Mouse (Mus musculus): Measurements from ENCODE around the gene Rela. TPM values are rescaled to one million over a fixed set of nuclear protein-coding genes. Genes with fewer than 3 reads are reported as not detected.

Rela gene
- polyA plus RNA-seq, 1 experiment from 2014 or later, result 42.6 TPM

DNA sequence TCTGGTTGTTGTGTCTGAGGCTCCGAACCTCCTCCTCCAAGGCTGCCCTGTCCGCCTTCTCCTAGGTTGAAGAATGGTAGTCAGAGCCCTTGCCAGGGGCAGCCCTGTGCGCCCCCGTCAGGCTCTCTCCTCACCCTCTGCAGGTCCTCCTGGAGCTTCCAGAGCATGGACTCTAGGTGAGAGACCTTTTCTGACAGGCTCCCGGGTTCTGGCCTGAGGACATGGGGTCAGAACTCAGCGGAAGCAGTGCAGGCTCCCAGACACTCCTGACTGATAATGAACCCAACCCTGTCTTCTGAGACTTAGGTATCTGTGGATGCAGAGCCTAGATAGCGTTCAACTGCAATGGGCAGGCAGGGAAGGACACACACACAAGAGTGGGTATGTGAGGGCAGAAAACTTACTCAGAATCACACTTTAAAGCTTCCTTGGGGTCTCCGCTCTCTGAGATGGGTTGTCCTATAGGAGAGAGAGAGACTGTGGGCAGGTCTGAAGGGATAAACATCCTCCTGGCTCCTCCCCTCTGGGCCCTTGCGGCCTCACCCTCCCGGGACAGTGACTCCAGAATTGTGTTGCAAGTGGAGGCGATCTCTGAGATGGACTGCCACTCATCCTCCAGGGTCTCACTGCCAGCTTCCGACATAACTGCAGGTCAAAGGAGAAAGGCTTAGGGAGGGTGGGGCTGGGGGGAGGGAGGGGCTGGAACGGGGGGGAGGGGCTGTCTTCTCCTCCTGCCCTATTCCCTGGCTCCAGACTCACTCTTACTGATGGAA is 14.4 kb downstream of the Rela start:
- WGBS, result 66% methylated on average over 13 of the region's 13 CpGs

DNA sequence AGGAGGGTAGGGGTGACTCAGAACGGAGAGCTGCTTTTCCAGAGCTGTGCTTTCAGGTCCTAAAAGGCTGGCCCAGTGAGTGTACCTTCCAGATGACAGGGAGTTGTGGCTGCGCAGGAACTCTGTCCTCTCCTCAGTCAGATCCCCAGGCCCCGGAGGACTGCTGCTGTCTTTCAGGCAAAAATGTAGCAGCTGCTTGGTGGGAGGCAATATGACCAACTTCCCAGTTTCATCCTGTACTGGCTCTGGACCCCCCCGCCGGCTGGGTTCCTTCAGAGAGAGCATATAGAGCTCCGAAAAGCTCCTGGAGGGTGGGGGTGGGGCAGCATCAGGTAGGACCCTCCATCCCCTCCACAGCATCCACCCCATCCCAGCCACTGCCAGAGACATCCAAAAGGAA is 15.3 kb downstream of the Rela start:
- WGBS, result 87% methylated on average over 6 of the region's 6 CpGs
- no peak overlapping the region for H3K9ac ChIP-seq (ENCODE audit: low read depth, low read length)
- no peaks in the 10 kb centered on the region for H3K9me3 ChIP-seq (replicated peaks; ENCODE audit: low read length)
- no peaks in the 10 kb centered on the region for H3K27me3 ChIP-seq (ENCODE audit: insufficient read depth, low read length)
- ATAC-seq (replicated peaks; ENCODE audit: low FRiP score, low read depth) (no peak), DNase-seq (ENCODE audit: low spot score) (no peak)
- peaks cover 21% of the 10 kb centered on the region for H3K36me3 ChIP-seq (ENCODE audit: insufficient read depth, low read length)
- H3K4me1 ChIP-seq (replicated peaks; ENCODE audit: insufficient read depth, low read length), result peaks cover 23% of the 10 kb centered on the region
- no peak overlapping the region for H3K4me3 ChIP-seq (replicated peaks; ENCODE audit: low read depth, low read length)
- no peak for TF ChIP-seq CTCF (IDR thresholded peaks at IDR 0.05; ENCODE audit: low read depth)
- no peak overlapping the region for H3K27ac ChIP-seq
- H3K4me2 ChIP-seq (ENCODE audit: low read length), result no peak overlapping the region

More for the DNA sequence above, 14.4 kb downstream of the Rela start:
- no peak overlapping the region for H3K27ac ChIP-seq
- no peak for TF ChIP-seq CTCF (IDR thresholded peaks at IDR 0.05; ENCODE audit: low read depth)
- no peak overlapping the region for H3K4me3 ChIP-seq (replicated peaks; ENCODE audit: low read depth, low read length)
- no peak overlapping the region for H3K9ac ChIP-seq (ENCODE audit: low read depth, low read length)
- H3K4me1 ChIP-seq (replicated peaks; ENCODE audit: insufficient read depth, low read length), result peaks cover 23% of the 10 kb centered on the region
- peaks cover 30% of the 10 kb centered on the region for H3K36me3 ChIP-seq (ENCODE audit: insufficient read depth, low read length)
- H3K27me3 ChIP-seq (ENCODE audit: insufficient read depth, low read length), result no peaks in the 10 kb centered on the region
- DNase-seq (ENCODE audit: low spot score) (no peak), ATAC-seq (replicated peaks; ENCODE audit: low FRiP score, low read depth) (no peak)
- no peaks in the 10 kb centered on the region for H3K9me3 ChIP-seq (replicated peaks; ENCODE audit: low read length)
- no peak overlapping the region for H3K4me2 ChIP-seq (ENCODE audit: low read length)

DNA sequence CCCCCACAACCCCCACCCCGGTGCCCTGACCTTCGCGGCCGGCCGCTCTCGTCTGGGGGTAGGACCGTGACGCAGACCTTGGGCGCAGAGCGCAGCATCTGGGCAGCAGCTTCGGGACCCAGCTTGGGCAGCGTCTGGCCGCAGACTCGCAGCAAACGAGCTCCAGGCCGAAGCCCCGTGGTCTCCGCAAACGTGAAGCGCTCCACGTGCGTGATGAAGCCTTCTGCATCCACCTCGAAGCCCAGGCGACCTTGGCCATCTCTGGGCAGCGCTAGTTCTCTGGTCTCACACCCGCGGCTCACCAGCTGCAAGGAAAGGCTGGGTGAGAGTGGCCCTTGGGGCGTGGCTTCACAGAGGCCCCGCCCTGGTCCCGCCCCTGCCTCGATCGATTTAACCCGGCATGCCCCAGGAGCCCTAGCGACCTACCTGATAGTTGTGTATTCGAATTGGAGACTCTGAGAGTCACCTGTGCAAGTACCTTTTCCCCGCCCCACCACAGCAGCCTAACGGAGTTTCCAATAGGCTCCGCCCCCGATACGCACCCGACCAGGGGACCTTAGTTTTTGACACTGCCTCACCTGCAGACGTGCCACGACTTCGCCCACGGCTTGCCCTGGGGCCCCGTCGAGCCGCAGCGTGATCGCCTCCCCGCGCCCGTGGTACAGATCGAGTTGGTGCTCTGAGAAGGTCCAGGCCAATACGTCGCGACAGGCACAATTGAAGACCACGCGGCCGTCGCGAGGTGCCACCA is 16.9 kb downstream of the Rela start:
- Histone ChIP-seq H3K4me2 (ENCODE audit: low read length) (peak overlapping the region; percentile 65), H3K27me3 (ENCODE audit: insufficient read depth, low read length) (no peaks in the 10 kb centered on the region), H3K9me3 (replicated peaks; ENCODE audit: low read length) (no peaks in the 10 kb centered on the region), H3K4me3 (replicated peaks; ENCODE audit: low read depth, low read length) (peak overlapping the region; percentile 36), H3K27ac (no peak overlapping the region), H3K4me1 (replicated peaks; ENCODE audit: insufficient read depth, low read length) (peaks cover 11% of the 10 kb centered on the region), H3K9ac (ENCODE audit: low read depth, low read length) (peak overlapping the region; percentile 44), H3K36me3 (ENCODE audit: insufficient read depth, low read length) (peaks cover 16% of the 10 kb centered on the region; the same call in 1 of the 2 replicates)
- DNase-seq (ENCODE audit: low spot score), result peak; percentile 36
- TF ChIP-seq CTCF (IDR thresholded peaks at IDR 0.05; ENCODE audit: low read depth), result no peak
- WGBS, result 19% methylated on average over 62 of the region's 62 CpGs
- ATAC-seq (replicated peaks; ENCODE audit: low FRiP score, low read depth), result peak; percentile 70

DNA sequence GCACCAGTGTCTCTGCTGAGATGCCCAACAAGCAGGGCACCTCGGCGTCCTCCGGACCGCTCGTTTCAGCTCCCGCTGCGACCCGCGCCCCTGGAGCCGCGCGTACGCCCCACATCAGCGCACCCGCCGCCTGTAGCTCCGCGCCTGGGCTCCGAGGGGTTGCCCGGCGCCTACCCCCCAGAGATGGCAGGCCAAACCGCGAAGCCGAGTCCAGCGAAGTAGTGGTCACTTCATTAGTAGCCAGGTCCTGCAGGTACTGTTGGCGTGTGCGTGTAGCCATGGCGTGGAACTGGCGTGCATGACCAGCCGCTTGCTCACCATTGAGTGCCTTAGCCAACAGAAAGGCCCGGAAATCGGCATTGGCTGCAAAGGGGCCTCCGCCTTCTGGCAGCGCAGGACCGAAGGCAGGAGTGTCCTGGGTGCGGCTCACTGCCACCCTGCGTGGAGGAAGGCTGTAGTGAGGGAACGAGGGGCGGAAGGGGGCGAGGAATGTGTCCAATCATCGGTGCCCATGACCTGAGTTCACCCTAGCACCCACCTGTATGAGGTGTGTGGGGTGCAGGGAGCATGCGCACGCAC is 17.5 kb downstream of the Rela start:
- H3K9ac ChIP-seq (ENCODE audit: low read depth, low read length), result peak overlapping the region; percentile 44; the same call in 1 of the 2 replicates
- no peak for DNase-seq (ENCODE audit: low spot score)

DNA sequence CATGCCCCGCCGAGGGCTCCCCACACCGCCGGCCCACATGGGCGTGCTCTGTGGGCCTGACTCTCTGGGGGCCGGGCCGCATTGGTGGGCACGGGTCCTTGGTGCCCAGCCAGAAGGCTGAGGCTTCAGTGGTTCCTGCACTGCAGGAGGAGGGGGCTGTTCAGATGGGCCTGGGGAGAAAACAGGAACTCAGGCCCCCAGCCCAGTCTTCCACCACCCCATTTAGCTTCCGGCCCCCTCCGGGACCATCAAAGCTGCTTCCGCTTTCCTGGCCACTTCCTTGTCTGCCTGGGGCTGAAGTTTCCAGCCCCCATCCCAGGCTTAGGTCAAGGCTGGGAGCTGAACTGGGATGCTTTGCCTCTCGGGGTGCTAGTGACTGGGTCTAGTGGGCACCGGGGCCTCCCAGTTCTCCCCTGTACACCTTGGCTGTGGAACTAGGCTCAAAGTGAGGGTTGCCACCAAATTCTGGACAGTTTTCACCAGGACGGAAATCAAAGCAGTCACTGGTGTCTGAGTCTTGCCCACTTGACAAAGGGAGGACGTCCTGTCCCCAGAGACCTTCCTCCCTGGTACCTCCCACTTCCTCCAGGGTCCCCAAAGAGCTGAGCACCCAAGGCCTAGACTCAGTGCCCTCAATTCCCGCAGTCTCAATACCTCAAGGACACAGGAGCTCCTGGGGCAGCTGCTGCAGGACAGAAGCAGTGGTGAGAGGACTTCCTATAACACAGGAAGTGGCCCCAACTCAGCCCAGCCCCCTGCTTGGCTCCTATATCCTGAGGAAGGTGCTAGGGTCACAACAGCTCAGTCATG is 23.9 kb downstream of the Rela start:
- H3K9ac ChIP-seq (ENCODE audit: low read depth, low read length), result 0 out of 2 replicates have a peak overlapping the region, but pooled peaks have one; percentile 8
- H3K36me3 ChIP-seq (ENCODE audit: insufficient read depth, low read length), result peaks cover 11% of the 10 kb centered on the region; the same call in 1 of the 2 replicates
- H3K4me1 ChIP-seq (replicated peaks; ENCODE audit: insufficient read depth, low read length), result 0 out of 2 replicates have a peak, but pooled peaks cover 4% of the 10 kb centered on the region
- no peaks in the 10 kb centered on the region for H3K27me3 ChIP-seq (ENCODE audit: insufficient read depth, low read length)
- peak overlapping the region; percentile 77 for H3K27ac ChIP-seq
- peak overlapping the region; percentile 55 for H3K4me2 ChIP-seq (ENCODE audit: low read length)
- DNase-seq (ENCODE audit: low spot score) (peak; percentile 22), ATAC-seq (replicated peaks; ENCODE audit: low FRiP score, low read depth) (no peak)
- no peaks in the 10 kb centered on the region for H3K9me3 ChIP-seq (replicated peaks; ENCODE audit: low read length)
- 81% methylated on average over 16 of the region's 16 CpGs for WGBS
- H3K4me3 ChIP-seq (replicated peaks; ENCODE audit: low read depth, low read length), result peak overlapping the region; percentile 18
- TF ChIP-seq CTCF (IDR thresholded peaks at IDR 0.05; ENCODE audit: low read depth), result no peak

More for the DNA sequence above, 17.5 kb downstream of the Rela start:
- Histone ChIP-seq H3K4me3 (replicated peaks; ENCODE audit: low read depth, low read length) (peak overlapping the region; percentile 36), H3K4me1 (replicated peaks; ENCODE audit: insufficient read depth, low read length) (peaks cover 9% of the 10 kb centered on the region; the same call in 1 of the 2 replicates), H3K9me3 (replicated peaks; ENCODE audit: low read length) (no peaks in the 10 kb centered on the region), H3K27me3 (ENCODE audit: insufficient read depth, low read length) (no peaks in the 10 kb centered on the region), H3K36me3 (ENCODE audit: insufficient read depth, low read length) (peaks cover 16% of the 10 kb centered on the region; the same call in 1 of the 2 replicates), H3K27ac (no peak overlapping the region), H3K4me2 (ENCODE audit: low read length) (peak overlapping the region; percentile 65)
- ATAC-seq (replicated peaks; ENCODE audit: low FRiP score, low read depth), result 0 out of 2 replicates have a peak, but pooled peaks have one; percentile 10
- no peak for TF ChIP-seq CTCF (IDR thresholded peaks at IDR 0.05; ENCODE audit: low read depth)
- WGBS, result 26% methylated on average over 43 of the region's 43 CpGs

Data from kidney, postnatal 0 days (tissue).